Mouse (Mus musculus) lung, adult 18-20 months (tissue): ENCODE measurements at regions not wholly inside any gene's neighbourhood (a gene's known extent, or its start where the extent isn't known, plus 50 kb on each side); places are given as distances from the start of the nearest gene placed in this dataset.
"Not testable (repeated sequence)": the region's sequence is repeated elsewhere in the genome, so short reads cannot be mapped to it uniquely, and the experiment has no call there.

Experiments
- DNase-seq, 2 experiments: peaks; one replicate each; pipeline ENCODE4 v3.0.0; 2022; ENCODE audit warnings: mixed read lengths in 2 of 2

- DNase-seq: peak; percentile 21 to 24
These were observed 491.6 kb upstream of the Igfbp3 start for GRCm38 (mm10) chr11:7705312-7705764.

- no peak for DNase-seq
These were observed 483.9 kb upstream of the Igfbp3 start for GRCm38 (mm10) chr11:7697591-7697990.

- DNase-seq: not testable (repeated sequence)
These were observed 476.0 kb upstream of the Igfbp3 start for GRCm38 (mm10) chr11:7689701-7690100.

GRCm38 (mm10) chr11:7672821-7673220 is 459.1 kb upstream of the Igfbp3 start:
- DNase-seq: peak in 1 of 2 experiments; percentile 5

- no peak for DNase-seq
These were observed 416.9 kb upstream of the Igfbp3 start for GRCm38 (mm10) chr11:7630637-7631036.

GRCm38 (mm10) chr11:7625256-7625655 is 411.5 kb upstream of the Igfbp3 start:
- DNase-seq: peak in 1 of 2 experiments; percentile 16

- DNase-seq: no peak
These were observed 406.6 kb upstream of the Igfbp3 start for GRCm38 (mm10) chr11:7620320-7620719.

- DNase-seq: no peak
These were observed 397.0 kb upstream of the Igfbp3 start for GRCm38 (mm10) chr11:7610752-7611151.

GRCm38 (mm10) chr11:7609921-7610320 is 396.2 kb upstream of the Igfbp3 start:
- DNase-seq: peak in 1 of 2 experiments; percentile 4

GRCm38 (mm10) chr11:7606652-7607051 is 392.9 kb upstream of the Igfbp3 start:
- DNase-seq: no peak

GRCm38 (mm10) chr11:7592010-7592409 is 378.3 kb upstream of the Igfbp3 start:
- DNase-seq: no peak

GRCm38 (mm10) chr11:7583296-7583695 is 369.6 kb upstream of the Igfbp3 start:
- DNase-seq: no peak

GRCm38 (mm10) chr11:7568484-7568883 is 354.8 kb upstream of the Igfbp3 start:
- no peak for DNase-seq

GRCm38 (mm10) chr11:7562029-7562428 is 348.3 kb upstream of the Igfbp3 start:
- DNase-seq: no peak

GRCm38 (mm10) chr11:7561437-7561836 is 347.7 kb upstream of the Igfbp3 start:
- no peak for DNase-seq

GRCm38 (mm10) chr11:7555613-7556274 is 342.0 kb upstream of the Igfbp3 start:
- DNase-seq: peak; percentile 3 to 8

GRCm38 (mm10) chr11:7552154-7552553 is 338.4 kb upstream of the Igfbp3 start:
- no peak for DNase-seq

GRCm38 (mm10) chr11:7547796-7548195 is 334.1 kb upstream of the Igfbp3 start:
- no peak for DNase-seq

GRCm38 (mm10) chr11:7545621-7546020 is 331.9 kb upstream of the Igfbp3 start:
- no peak for DNase-seq

- no peak for DNase-seq
These were observed 320.9 kb upstream of the Igfbp3 start for GRCm38 (mm10) chr11:7534590-7534989.

- no peak for DNase-seq
These were observed 319.6 kb upstream of the Igfbp3 start for GRCm38 (mm10) chr11:7533327-7533726.

GRCm38 (mm10) chr11:7531847-7532246 is 318.1 kb upstream of the Igfbp3 start:
- no peak for DNase-seq

- DNase-seq: no peak
These were observed 316.9 kb upstream of the Igfbp3 start for GRCm38 (mm10) chr11:7530482-7531148.

GRCm38 (mm10) chr11:7519556-7519955 is 305.8 kb upstream of the Igfbp3 start:
- no peak for DNase-seq
